Mouse (Mus musculus): Measurements from ENCODE around the gene Aqp11.

Gene Aqp11

GRCm38 (mm10) chr7:97756967-97757881 is 19.1 kb upstream of the Aqp11 start:
- Histone ChIP-seq H3K36me3 (ENCODE audit: insufficient read depth, low read length) (no peaks in the 10 kb centered on the region), H3K27me3 (ENCODE audit: insufficient read depth, low read length) (no peaks in the 10 kb centered on the region), H3K9me3 (ENCODE audit: low read length) (no peaks in the 10 kb centered on the region), H3K4me3 (replicated peaks; ENCODE audit: low read length) (peak overlapping the region; percentile 48), H3K4me1 (replicated peaks; ENCODE audit: low read depth, low read length) (peaks cover 45% of the 10 kb centered on the region)
- peak; percentile 36; the same call in 1 of the 2 replicates for TF ChIP-seq NANOG (IDR thresholded peaks at IDR 0.05; ENCODE audit: borderline replicate concordance, low read length)
- no peak for TF ChIP-seq POU5F1 (IDR thresholded peaks at IDR 0.05; ENCODE audit: borderline replicate concordance, low read length)

- no peaks in the 10 kb centered on the region for H3K9me3 ChIP-seq (ENCODE audit: low read length)
- TF ChIP-seq POU5F1 (IDR thresholded peaks at IDR 0.05; ENCODE audit: borderline replicate concordance, low read length) (no peak), CTCF (conservative IDR thresholded peaks at IDR 0.05; ENCODE audit: low read length) (no peak), NANOG (IDR thresholded peaks at IDR 0.05; ENCODE audit: borderline replicate concordance, low read length) (no peak)
Observed at GRCm38 (mm10) chr7:97749207-97750190, 11.4 kb upstream of the Aqp11 start.

GRCm38 (mm10) chr7:97748527-97749206 is 10.6 kb upstream of the Aqp11 start:
- Histone ChIP-seq H3K4me1 (replicated peaks; ENCODE audit: low read depth, low read length) (peaks cover 36% of the 10 kb centered on the region), H3K36me3 (ENCODE audit: insufficient read depth, low read length) (no peaks in the 10 kb centered on the region), H3K4me3 (replicated peaks; ENCODE audit: low read length) (peak overlapping the region; percentile 37; the same call in 1 of the 2 replicates), H3K27me3 (ENCODE audit: insufficient read depth, low read length) (no peaks in the 10 kb centered on the region), H3K9me3 (ENCODE audit: low read length) (no peaks in the 10 kb centered on the region)
- TF ChIP-seq CTCF (conservative IDR thresholded peaks at IDR 0.05; ENCODE audit: low read length) (no peak), POU5F1 (IDR thresholded peaks at IDR 0.05; ENCODE audit: borderline replicate concordance, low read length) (no peak), NANOG (IDR thresholded peaks at IDR 0.05; ENCODE audit: borderline replicate concordance, low read length) (no peak)

More at GRCm38 (mm10) chr7:97749207-97750190, 11.4 kb upstream of the Aqp11 start:
- Histone ChIP-seq H3K27me3 (ENCODE audit: insufficient read depth, low read length) (no peaks in the 10 kb centered on the region), H3K4me3 (replicated peaks; ENCODE audit: low read length) (peak overlapping the region; percentile 37), H3K4me1 (replicated peaks; ENCODE audit: low read depth, low read length) (peaks cover 29% of the 10 kb centered on the region), H3K36me3 (ENCODE audit: insufficient read depth, low read length) (no peaks in the 10 kb centered on the region)

- Histone ChIP-seq H3K4me3 (replicated peaks; ENCODE audit: low read length) (no peak overlapping the region), H3K9me3 (ENCODE audit: low read length) (no peaks in the 10 kb centered on the region), H3K4me1 (replicated peaks; ENCODE audit: low read depth, low read length) (peaks cover 36% of the 10 kb centered on the region), H3K27me3 (ENCODE audit: insufficient read depth, low read length) (no peaks in the 10 kb centered on the region), H3K36me3 (ENCODE audit: insufficient read depth, low read length) (no peaks in the 10 kb centered on the region)
- no peak for TF ChIP-seq POU5F1 (IDR thresholded peaks at IDR 0.05; ENCODE audit: borderline replicate concordance, low read length)
- peak; percentile 55 for TF ChIP-seq CTCF (conservative IDR thresholded peaks at IDR 0.05; ENCODE audit: low read length)
Observed at GRCm38 (mm10) chr7:97747787-97748497, 9.9 kb upstream of the Aqp11 start.

GRCm38 (mm10) chr7:97747176-97747707 is 9.2 kb upstream of the Aqp11 start:
- TF ChIP-seq NANOG (IDR thresholded peaks at IDR 0.05; ENCODE audit: borderline replicate concordance, low read length) (no peak), CTCF (conservative IDR thresholded peaks at IDR 0.05; ENCODE audit: low read length) (no peak; the same call in 1 of the 2 replicates), POU5F1 (IDR thresholded peaks at IDR 0.05; ENCODE audit: borderline replicate concordance, low read length) (no peak)
- Histone ChIP-seq H3K36me3 (ENCODE audit: insufficient read depth, low read length) (no peaks in the 10 kb centered on the region), H3K4me1 (replicated peaks; ENCODE audit: low read depth, low read length) (peaks cover 43% of the 10 kb centered on the region), H3K27me3 (ENCODE audit: insufficient read depth, low read length) (no peaks in the 10 kb centered on the region), H3K4me3 (replicated peaks; ENCODE audit: low read length) (no peak overlapping the region), H3K9me3 (ENCODE audit: low read length) (no peaks in the 10 kb centered on the region)

GRCm38 (mm10) chr7:97745299-97745698 is 7.2 kb upstream of the Aqp11 start:
- Histone ChIP-seq H3K4me1 (replicated peaks; ENCODE audit: low read depth, low read length) (peaks cover 62% of the 10 kb centered on the region), H3K4me3 (replicated peaks; ENCODE audit: low read length) (no peak overlapping the region), H3K36me3 (ENCODE audit: insufficient read depth, low read length) (no peaks in the 10 kb centered on the region), H3K27me3 (ENCODE audit: insufficient read depth, low read length) (no peaks in the 10 kb centered on the region), H3K9me3 (ENCODE audit: low read length) (no peaks in the 10 kb centered on the region)
- no peak for TF ChIP-seq POU5F1 (IDR thresholded peaks at IDR 0.05; ENCODE audit: borderline replicate concordance, low read length)
- TF ChIP-seq CTCF (conservative IDR thresholded peaks at IDR 0.05; ENCODE audit: low read length): peak; percentile 61

- Histone ChIP-seq H3K27me3 (ENCODE audit: insufficient read depth, low read length) (peaks cover 20% of the 10 kb centered on the region), H3K4me3 (replicated peaks; ENCODE audit: low read length) (no peak overlapping the region), H3K9me3 (ENCODE audit: low read length) (no peaks in the 10 kb centered on the region), H3K4me1 (replicated peaks; ENCODE audit: low read depth, low read length) (peaks cover 56% of the 10 kb centered on the region), H3K36me3 (ENCODE audit: insufficient read depth, low read length) (no peaks in the 10 kb centered on the region)
- TF ChIP-seq NANOG (IDR thresholded peaks at IDR 0.05; ENCODE audit: borderline replicate concordance, low read length) (peak; percentile 57; the same call in 1 of the 2 replicates), POU5F1 (IDR thresholded peaks at IDR 0.05; ENCODE audit: borderline replicate concordance, low read length) (no peak)
Observed at GRCm38 (mm10) chr7:97741756-97742291, 3.7 kb upstream of the Aqp11 start.
